Mouse (Mus musculus): ENCODE measurements around the gene 2610001J05Rik. TPM values are rescaled to one million over a fixed set of nuclear protein-coding genes. Genes with fewer than 3 reads are reported as not detected.
A peak's percentile ranks its signal among the peaks of the same experiment; 100 is the strongest.

Gene 2610001J05Rik
- polyA plus RNA-seq (2014; fragmentation: Nextera tagmentation; extraction: Ambion mirVana): 72.3 and 79.0 TPM in 2 replicates

- H3K27me3 ChIP-seq (ENCODE audit: control insufficient read depth, insufficient read depth, low read length): no peaks in the 10 kb centered on the region
- H3K9me3 ChIP-seq (ENCODE audit: control insufficient read depth, low read length): no peaks in the 10 kb centered on the region
- 0 out of 2 replicates have a peak, but pooled peaks cover 2% of the 10 kb centered on the region for H3K4me1 ChIP-seq (ENCODE audit: control insufficient read depth, insufficient read depth, low read length)
- DNase-seq (ENCODE audit: low spot score) (peak; percentile 89), ATAC-seq (ENCODE audit: insufficient read depth, low FRiP score, low TSS enrichment) (peak; percentile 99)
- H3K27ac ChIP-seq (ENCODE audit: low read depth, low read length): 0 out of 2 replicates have a peak within 1 kb of the TSS, but pooled peaks have one; percentile 39
- 2% methylated on average over 19 of the region's 19 CpGs for WGBS
- H3K4me2 ChIP-seq (ENCODE audit: low read depth): peak within 1 kb of the TSS; percentile 48
- H3K36me3 ChIP-seq (ENCODE audit: control insufficient read depth, insufficient read depth, low read length): no peaks in the 10 kb centered on the region
- peak within 1 kb of the TSS; percentile 70 for H3K9ac ChIP-seq (ENCODE audit: low read length)
- H3K4me3 ChIP-seq (ENCODE audit: low read depth, low read length): peak within 1 kb of the TSS; percentile 55
These were observed at the start of gene 2610001J05Rik for GRCm38 (mm10) chr6:13870919-13871624. Gene 2610001J05Rik (minus strand): TSS chr6:13871518.

DNA sequence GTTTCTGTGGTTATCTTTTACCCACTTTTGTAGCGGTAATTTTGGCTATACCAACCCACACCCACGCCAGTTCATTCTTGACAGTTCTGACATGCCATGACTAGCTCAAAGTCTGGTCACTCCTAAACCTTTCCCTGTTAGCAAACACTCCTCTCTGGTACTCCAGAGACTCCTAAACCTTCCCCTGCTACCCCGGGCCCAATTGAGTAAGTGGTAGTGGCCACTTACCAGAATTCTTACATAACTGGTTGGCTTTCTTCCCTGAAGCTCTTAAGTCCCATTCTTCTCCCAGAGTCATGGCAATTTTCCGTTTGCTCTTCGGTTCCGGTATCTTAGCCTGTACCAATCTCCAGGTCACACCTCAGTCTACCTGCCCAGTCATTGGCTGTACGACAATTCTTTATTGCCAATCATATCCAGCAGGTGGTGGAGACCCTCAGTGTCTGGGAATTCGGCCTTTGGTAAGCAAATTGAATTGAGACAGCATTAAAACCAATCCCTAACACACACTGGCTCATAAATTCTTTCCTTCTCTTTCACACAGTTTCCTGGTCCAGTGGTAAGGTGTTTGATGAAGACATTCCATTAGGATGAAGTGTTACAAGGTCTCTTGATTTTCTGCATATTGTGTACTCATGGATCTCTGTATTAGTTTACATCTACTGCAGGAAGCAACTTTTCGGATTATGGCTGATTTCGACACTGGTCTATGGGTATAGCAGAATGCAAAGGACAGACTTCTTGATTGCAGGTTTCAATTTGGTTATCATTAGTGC, 38.6 kb upstream of the 2610001J05Rik start:
- Histone ChIP-seq H3K9ac (ENCODE audit: low read length) (no peak overlapping the region), H3K36me3 (ENCODE audit: control insufficient read depth, insufficient read depth, low read length) (no peaks in the 10 kb centered on the region), H3K27ac (ENCODE audit: low read depth, low read length) (no peak overlapping the region), H3K9me3 (ENCODE audit: control insufficient read depth, low read length) (no peaks in the 10 kb centered on the region), H3K4me1 (ENCODE audit: control insufficient read depth, insufficient read depth, low read length) (no peaks in the 10 kb centered on the region), H3K4me3 (ENCODE audit: low read depth, low read length) (no peak overlapping the region), H3K27me3 (ENCODE audit: control insufficient read depth, insufficient read depth, low read length) (no peaks in the 10 kb centered on the region), H3K4me2 (ENCODE audit: low read depth) (no peak overlapping the region)
- WGBS: 90% methylated on average over 10 of the region's 10 CpGs
- ATAC-seq (ENCODE audit: insufficient read depth, low FRiP score, low TSS enrichment) (no peak), DNase-seq (ENCODE audit: low spot score) (no peak)

DNA sequence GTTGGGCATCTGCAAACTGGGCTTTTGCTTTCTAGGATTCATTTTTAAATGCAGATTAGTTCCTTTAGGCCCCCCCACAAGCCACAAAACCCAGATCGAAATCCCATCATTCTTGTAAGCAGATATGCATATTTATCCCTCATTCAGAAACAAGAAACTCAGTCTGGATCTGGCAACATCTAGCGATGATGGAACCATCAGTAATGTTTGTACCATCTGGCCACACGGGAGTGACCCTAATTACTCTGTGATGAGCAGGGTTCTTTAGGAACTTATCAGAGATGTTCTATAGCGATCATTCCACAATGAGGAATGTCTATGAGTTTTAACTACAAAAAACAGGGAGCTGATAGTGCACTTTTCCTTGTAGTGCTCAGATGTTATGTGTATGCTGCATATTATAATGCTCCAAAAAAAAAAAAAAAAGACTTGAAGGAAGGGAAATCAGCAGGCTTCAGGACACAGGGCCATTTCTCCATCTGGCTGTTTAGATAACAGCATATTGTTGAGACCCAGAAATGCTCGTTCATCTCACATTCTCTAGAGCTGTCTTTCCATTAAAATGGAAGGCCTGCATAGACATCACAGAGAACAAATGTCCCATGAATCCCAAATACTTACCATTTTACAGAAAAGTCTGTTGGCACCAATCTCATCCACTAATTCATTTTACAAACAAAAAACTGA, 31.8 kb upstream of the 2610001J05Rik start:
- ATAC-seq (ENCODE audit: insufficient read depth, low FRiP score, low TSS enrichment): no peak
- 82% methylated on average over 5 of the region's 5 CpGs for WGBS
- Histone ChIP-seq H3K4me2 (ENCODE audit: low read depth) (no peak overlapping the region), H3K9ac (ENCODE audit: low read length) (no peak overlapping the region), H3K27me3 (ENCODE audit: control insufficient read depth, insufficient read depth, low read length) (no peaks in the 10 kb centered on the region), H3K36me3 (ENCODE audit: control insufficient read depth, insufficient read depth, low read length) (no peaks in the 10 kb centered on the region), H3K9me3 (ENCODE audit: control insufficient read depth, low read length) (no peaks in the 10 kb centered on the region), H3K4me3 (ENCODE audit: low read depth, low read length) (no peak overlapping the region), H3K27ac (ENCODE audit: low read depth, low read length) (no peak overlapping the region), H3K4me1 (ENCODE audit: control insufficient read depth, insufficient read depth, low read length) (no peaks in the 10 kb centered on the region)
- DNase-seq (ENCODE audit: low spot score): no peak

GRCm38 (mm10) chr6:13884877-13885592, 13.7 kb upstream of the 2610001J05Rik start:
- ATAC-seq (ENCODE audit: insufficient read depth, low FRiP score, low TSS enrichment): no peak
- H3K4me1 ChIP-seq (ENCODE audit: control insufficient read depth, insufficient read depth, low read length): no peaks in the 10 kb centered on the region
- DNase-seq (ENCODE audit: low spot score): no peak
- H3K9me3 ChIP-seq (ENCODE audit: control insufficient read depth, low read length): no peaks in the 10 kb centered on the region
- H3K27me3 ChIP-seq (ENCODE audit: control insufficient read depth, insufficient read depth, low read length): no peaks in the 10 kb centered on the region
- WGBS: 87% methylated on average over 3 of the region's 3 CpGs
- no peaks in the 10 kb centered on the region for H3K36me3 ChIP-seq (ENCODE audit: control insufficient read depth, insufficient read depth, low read length)
- no peak overlapping the region for H3K9ac ChIP-seq (ENCODE audit: low read length)
- no peak overlapping the region for H3K4me2 ChIP-seq (ENCODE audit: low read depth)
- no peak overlapping the region for H3K27ac ChIP-seq (ENCODE audit: low read depth, low read length)
- H3K4me3 ChIP-seq (ENCODE audit: low read depth, low read length): no peak overlapping the region

DNA sequence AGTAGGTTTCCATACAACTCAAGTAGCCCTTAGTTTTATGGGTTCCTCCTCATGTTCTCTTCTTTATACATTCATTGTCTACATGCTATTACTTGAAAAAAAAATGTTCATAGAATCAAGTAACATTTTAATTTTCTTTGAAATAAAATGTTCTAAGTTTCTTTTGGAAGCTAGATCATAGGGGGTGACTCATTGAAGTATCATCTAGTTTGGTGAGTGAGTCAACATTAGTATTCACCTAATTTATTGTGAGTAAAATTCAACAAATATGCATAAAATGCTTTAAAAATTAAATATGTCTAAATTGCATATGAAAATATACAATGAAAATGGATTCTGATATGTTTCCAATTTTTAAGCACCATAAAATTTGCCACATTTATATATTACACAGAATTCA, 11.6 kb upstream of the 2610001J05Rik start:
- no peaks in the 10 kb centered on the region for H3K9me3 ChIP-seq (ENCODE audit: control insufficient read depth, low read length)
- ATAC-seq (ENCODE audit: insufficient read depth, low FRiP score, low TSS enrichment): no peak
- H3K4me2 ChIP-seq (ENCODE audit: low read depth): no peak overlapping the region

DNA sequence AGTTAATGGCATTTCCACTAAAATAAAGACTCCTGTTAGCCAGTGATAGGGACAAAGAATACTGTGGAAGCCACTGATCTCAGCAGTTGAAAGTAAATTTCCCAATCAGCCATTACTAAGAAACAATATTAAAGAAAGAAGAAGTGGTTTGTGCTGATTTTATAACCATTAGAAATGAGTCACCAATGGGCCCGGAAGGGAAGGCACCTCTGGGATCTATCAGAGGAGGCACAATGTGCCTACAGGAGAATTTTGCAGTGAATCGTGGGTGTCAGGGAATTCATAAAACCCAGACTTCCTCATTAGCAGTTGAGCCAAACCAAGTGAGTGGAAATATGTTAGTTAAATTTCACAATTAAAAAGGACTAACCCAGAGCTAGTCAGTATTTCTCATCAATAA, 2.6 kb upstream of the 2610001J05Rik start:
- no peak for ATAC-seq (ENCODE audit: insufficient read depth, low FRiP score, low TSS enrichment)
- no peak overlapping the region for H3K4me3 ChIP-seq (ENCODE audit: low read depth, low read length)
- WGBS: 91% methylated on average over 2 of the region's 2 CpGs

More for the DNA sequence above, 11.6 kb upstream of the 2610001J05Rik start:
- no peak for DNase-seq (ENCODE audit: low spot score)
- Histone ChIP-seq H3K27me3 (ENCODE audit: control insufficient read depth, insufficient read depth, low read length) (no peaks in the 10 kb centered on the region), H3K4me1 (ENCODE audit: control insufficient read depth, insufficient read depth, low read length) (no peaks in the 10 kb centered on the region), H3K27ac (ENCODE audit: low read depth, low read length) (no peak overlapping the region), H3K9ac (ENCODE audit: low read length) (no peak overlapping the region), H3K36me3 (ENCODE audit: control insufficient read depth, insufficient read depth, low read length) (no peaks in the 10 kb centered on the region), H3K4me3 (ENCODE audit: low read depth, low read length) (no peak overlapping the region)

DNA sequence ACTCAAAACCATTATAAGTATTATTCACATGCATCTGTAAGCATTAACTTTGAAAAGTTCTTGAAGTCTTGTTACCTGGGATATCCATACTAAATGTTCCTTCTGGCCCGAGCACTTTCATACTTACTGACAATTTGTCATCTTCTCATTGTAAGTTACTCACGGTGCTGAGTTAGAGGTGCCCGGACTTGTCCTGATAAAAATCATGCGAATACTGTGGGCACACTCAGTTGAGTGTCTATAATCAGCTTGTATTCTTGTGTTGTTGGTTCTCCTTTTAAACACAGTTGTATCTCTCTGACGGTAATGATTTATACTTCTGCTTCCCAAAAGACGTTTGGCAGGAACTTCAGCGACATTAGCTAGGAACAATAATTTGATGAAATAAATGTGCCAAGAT, 758 bp upstream of the 2610001J05Rik start:
- Histone ChIP-seq H3K36me3 (ENCODE audit: control insufficient read depth, insufficient read depth, low read length) (no peaks in the 10 kb centered on the region), H3K9me3 (ENCODE audit: control insufficient read depth, low read length) (no peaks in the 10 kb centered on the region), H3K27ac (ENCODE audit: low read depth, low read length) (no peak overlapping the region), H3K4me1 (ENCODE audit: control insufficient read depth, insufficient read depth, low read length) (0 out of 2 replicates have a peak, but pooled peaks cover 2% of the 10 kb centered on the region), H3K4me3 (ENCODE audit: low read depth, low read length) (no peak overlapping the region), H3K9ac (ENCODE audit: low read length) (no peak overlapping the region), H3K27me3 (ENCODE audit: control insufficient read depth, insufficient read depth, low read length) (no peaks in the 10 kb centered on the region), H3K4me2 (ENCODE audit: low read depth) (no peak overlapping the region; the same call in 1 of the 2 replicates)
- 75% methylated on average over 7 of the region's 7 CpGs for WGBS
- ATAC-seq (ENCODE audit: insufficient read depth, low FRiP score, low TSS enrichment) (peak; percentile 3; the same call in 1 of the 2 replicates), DNase-seq (ENCODE audit: low spot score) (no peak)

More for the DNA sequence above, 2.6 kb upstream of the 2610001J05Rik start:
- Histone ChIP-seq H3K36me3 (ENCODE audit: control insufficient read depth, insufficient read depth, low read length) (no peaks in the 10 kb centered on the region), H3K9me3 (ENCODE audit: control insufficient read depth, low read length) (no peaks in the 10 kb centered on the region), H3K4me2 (ENCODE audit: low read depth) (no peak overlapping the region), H3K27ac (ENCODE audit: low read depth, low read length) (no peak overlapping the region), H3K27me3 (ENCODE audit: control insufficient read depth, insufficient read depth, low read length) (no peaks in the 10 kb centered on the region), H3K4me1 (ENCODE audit: control insufficient read depth, insufficient read depth, low read length) (0 out of 2 replicates have a peak, but pooled peaks cover 2% of the 10 kb centered on the region), H3K9ac (ENCODE audit: low read length) (no peak overlapping the region)
- no peak for DNase-seq (ENCODE audit: low spot score)

DNA sequence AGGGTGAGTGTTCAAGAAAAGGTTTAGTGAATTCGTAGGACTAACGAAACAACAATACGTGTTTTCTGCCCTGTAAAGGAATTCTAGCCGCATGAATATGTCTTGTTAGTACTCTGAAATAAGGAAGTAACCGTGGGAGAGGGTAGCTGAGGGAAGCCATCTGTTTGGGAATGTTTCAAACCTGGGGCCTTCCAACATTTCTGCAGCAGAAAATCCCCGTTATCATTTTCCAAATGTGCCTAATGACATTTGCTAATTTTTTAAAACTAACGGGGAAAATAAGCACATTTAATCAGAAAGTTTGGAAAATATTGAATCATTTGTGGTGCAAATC, 274 bp upstream of the 2610001J05Rik start:
- Histone ChIP-seq H3K4me2 (ENCODE audit: low read depth) (peak overlapping the region; percentile 48), H3K27me3 (ENCODE audit: control insufficient read depth, insufficient read depth, low read length) (no peaks in the 10 kb centered on the region), H3K4me3 (ENCODE audit: low read depth, low read length) (peak overlapping the region; percentile 55), H3K9me3 (ENCODE audit: control insufficient read depth, low read length) (no peaks in the 10 kb centered on the region), H3K4me1 (ENCODE audit: control insufficient read depth, insufficient read depth, low read length) (0 out of 2 replicates have a peak, but pooled peaks cover 2% of the 10 kb centered on the region), H3K27ac (ENCODE audit: low read depth, low read length) (no peak overlapping the region), H3K9ac (ENCODE audit: low read length) (peak overlapping the region; percentile 70), H3K36me3 (ENCODE audit: control insufficient read depth, insufficient read depth, low read length) (no peaks in the 10 kb centered on the region)
- WGBS: 3% methylated on average over 7 of the region's 7 CpGs
- no peak for DNase-seq (ENCODE audit: low spot score)
- peak; percentile 71 for ATAC-seq (ENCODE audit: insufficient read depth, low FRiP score, low TSS enrichment)

Measured in neural tube, embryonic 11.5 days (tissue).